Mouse (Mus musculus) CH12.LX (cell line): Measurements from ENCODE around the gene Samd14.

Experiments
- CHD1 ChIP-seq: IDR thresholded peaks from 2 replicates; pipeline ENCODE4 v1.6.1; 2012; ENCODE audit warnings: low read depth, low read length, improper control_type of control experiment, inconsistent platforms
- CTCF ChIP-seq, 2 experiments: IDR thresholded peaks in 1 of 2; conservative IDR thresholded peaks in 1 of 2; 2 replicates each; pipeline ENCODE4 v1.5.1; 2011 to 2012; ENCODE audit warnings: low read depth in 2 of 2, low read length in 2 of 2, improper control_type of control experiment in 1 of 2, inconsistent platforms in 1 of 2, mild to moderate bottlenecking in 1 of 2, moderate library complexity in 1 of 2
- MAFK ChIP-seq: IDR thresholded peaks from 2 replicates; pipeline ENCODE4 v1.6.1; 2011; ENCODE audit warnings: low read length, improper control_type of control experiment; ENCODE audit not compliant: insufficient replicate concordance
- MAX ChIP-seq: IDR thresholded peaks from 2 replicates; pipeline ENCODE4 v1.6.1; 2011; ENCODE audit warnings: low read length, improper control_type of control experiment
- MAZ ChIP-seq: IDR thresholded peaks from 2 replicates; pipeline ENCODE4 v1.6.1; 2012; ENCODE audit warnings: low read depth, mild to moderate bottlenecking, inconsistent platforms, low read length, improper control_type of control experiment, moderate library complexity
- MXI1 ChIP-seq: IDR thresholded peaks from 2 replicates; pipeline ENCODE4 v1.6.1; 2011; ENCODE audit warnings: mild to moderate bottlenecking, low read depth, low read length, improper control_type of control experiment
- NRF1 ChIP-seq: IDR thresholded peaks from 2 replicates; pipeline ENCODE4 v1.6.1; 2014; ENCODE audit warnings: low read depth, mild to moderate bottlenecking, inconsistent platforms, low read length, improper control_type of control experiment, moderate library complexity
- POLR2A ChIP-seq: IDR thresholded peaks from 2 replicates; pipeline ENCODE4 v1.6.1; 2011; ENCODE audit warnings: low read depth, mild to moderate bottlenecking, improper control_type of control experiment, low read length
- USF1 ChIP-seq: IDR thresholded peaks from 2 replicates; pipeline ENCODE4 v1.6.1; 2014; ENCODE audit warnings: low read depth, mild to moderate bottlenecking, inconsistent platforms, low read length, improper control_type of control experiment
- ZC3H11A ChIP-seq: IDR thresholded peaks from 2 replicates; pipeline ENCODE4 v1.6.1; 2012; ENCODE audit warnings: low read depth, mild to moderate bottlenecking, inconsistent platforms, low read length, improper control_type of control experiment

- no peak for TF ChIP-seq NRF1
- no peak for TF ChIP-seq MXI1
- no peak for TF ChIP-seq USF1
- no peak for TF ChIP-seq CTCF (conservative IDR thresholded peaks at IDR 0.05 in 1 of 2, IDR thresholded peaks at IDR 0.05 in 1 of 2; ENCODE audit: low read depth in 2 of 2, low read length in 2 of 2)
- no peak for TF ChIP-seq MAZ
- TF ChIP-seq ZC3H11A = no peak
- TF ChIP-seq POLR2A = no peak
- TF ChIP-seq MAX = no peak
- TF ChIP-seq CHD1 = no peak
- no peak for TF ChIP-seq MAFK
These were observed 20.7 kb upstream of the Samd14 start for GRCm38 (mm10) chr11:94988780-94989561.
